Comparison of ENCODE assay signal across 21 mouse cellular contexts in the genomic region with DNA sequence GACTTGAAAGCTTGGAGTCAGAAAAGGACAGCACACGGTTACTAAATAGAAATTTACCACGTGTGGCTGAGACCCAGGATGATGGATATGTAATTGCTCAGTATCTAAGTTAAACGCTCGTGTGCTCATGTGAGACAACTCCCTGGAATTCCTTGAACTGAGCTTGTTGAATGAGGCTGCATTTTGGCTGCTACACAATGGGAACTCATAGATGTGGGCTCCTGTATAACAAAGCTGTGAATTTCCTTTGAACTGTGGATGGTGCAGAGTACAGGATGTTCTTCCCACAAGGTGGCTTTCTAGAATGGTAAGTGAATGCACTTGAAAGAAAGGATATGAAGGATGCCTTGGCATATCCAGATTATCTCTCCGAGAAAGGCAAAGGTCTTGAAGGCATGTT.
DNase-seq lines count a peak whose midpoint lies in the region; ATAC-seq and TF ChIP-seq lines count a peak whose summit lies in the region.
"Had no signal": no experiment of that assay in that cellular context is flagged by ENCODE, and none has a peak within 500 bp of the region (broad histone marks: within the 10 kb centered on the region; RNA-seq: fewer than 3 reads in every experiment).

No protein-coding gene starts in this region.

- TF ChIP-seq CTCF in forebrain, postnatal 0 days (IDR thresholded peaks at IDR 0.05; ENCODE audit: low read depth) = no peak
- TF ChIP-seq CTCF in midbrain, postnatal 0 days (IDR thresholded peaks at IDR 0.05) = no peak
- no peak for TF ChIP-seq CTCF in brain, embryonic 14.5 days (IDR thresholded peaks at IDR 0.05; ENCODE audit: borderline replicate concordance, extremely low read depth, insufficient read depth, insufficient read length)

- H3K9me3 ChIP-seq in forebrain, embryonic 13.5 days (replicated peaks) = no peaks in the 10 kb centered on the region
- no peaks in the 10 kb centered on the region for H3K9me3 ChIP-seq in forebrain, postnatal 0 days (ENCODE audit: low read length)
- no peaks in the 10 kb centered on the region for H3K9me3 ChIP-seq in midbrain, postnatal 0 days (ENCODE audit: low read length)
- H3K9me3 ChIP-seq in midbrain, embryonic 13.5 days = no peaks in the 10 kb centered on the region
- H3K9me3 ChIP-seq: embryonic facial prominence, embryonic 13.5 days; G1E; heart, embryonic 12.5 days; hindbrain, embryonic 10.5 days; intestine, embryonic 15.5 days had no signal

- no peak overlapping the region for H3K27ac ChIP-seq in forebrain, embryonic 13.5 days
- no peak overlapping the region for H3K27ac ChIP-seq in forebrain, postnatal 0 days (ENCODE audit: low read depth, low read length)
- no peak overlapping the region for H3K27ac ChIP-seq in midbrain, postnatal 0 days (ENCODE audit: low read depth, low read length)
- no peak overlapping the region for H3K27ac ChIP-seq in midbrain, embryonic 13.5 days
- H3K27ac ChIP-seq: embryonic facial prominence, embryonic 13.5 days; gastrocnemius, adult 2 months; hindbrain, embryonic 10.5 days; intestine, embryonic 15.5 days had no signal

- 0 out of 2 replicates have a peak, but pooled peaks cover 5% of the 10 kb centered on the region for H3K4me1 ChIP-seq in forebrain, embryonic 13.5 days
- H3K4me1 ChIP-seq in forebrain, postnatal 0 days (ENCODE audit: insufficient read depth) = no peaks in the 10 kb centered on the region
- H3K4me1 ChIP-seq in midbrain, postnatal 0 days (ENCODE audit: insufficient read depth, low read length) = no peaks in the 10 kb centered on the region
- H3K4me1 ChIP-seq in midbrain, embryonic 13.5 days (replicated peaks) = no peaks in the 10 kb centered on the region
- H3K4me1 ChIP-seq: embryonic facial prominence, embryonic 13.5 days; heart, embryonic 12.5 days; hindbrain, embryonic 10.5 days; intestine, embryonic 15.5 days had no signal

- H3K36me3 ChIP-seq in forebrain, embryonic 13.5 days (ENCODE audit: poor library complexity, severe bottlenecking) = no peaks in the 10 kb centered on the region
- H3K36me3 ChIP-seq in forebrain, postnatal 0 days (ENCODE audit: insufficient read depth) = no peaks in the 10 kb centered on the region
- H3K36me3 ChIP-seq in midbrain, postnatal 0 days (ENCODE audit: insufficient read depth, low read length) = no peaks in the 10 kb centered on the region
- H3K36me3 ChIP-seq in midbrain, embryonic 13.5 days = no peaks in the 10 kb centered on the region
- H3K36me3 ChIP-seq: embryonic facial prominence, embryonic 13.5 days; G1E; heart, embryonic 12.5 days; hindbrain, embryonic 10.5 days; intestine, embryonic 15.5 days had no signal

- H3K27me3 ChIP-seq in forebrain, embryonic 13.5 days = no peaks in the 10 kb centered on the region
- H3K27me3 ChIP-seq in forebrain, postnatal 0 days (ENCODE audit: insufficient read depth, low read length) = no peaks in the 10 kb centered on the region
- no peaks in the 10 kb centered on the region for H3K27me3 ChIP-seq in midbrain, postnatal 0 days (ENCODE audit: insufficient read depth, low read length)
- H3K27me3 ChIP-seq in midbrain, embryonic 13.5 days = no peaks in the 10 kb centered on the region
- H3K27me3 ChIP-seq: CH12.LX; embryonic facial prominence, embryonic 13.5 days; heart, embryonic 12.5 days; intestine, embryonic 15.5 days had no signal

- H3K9ac ChIP-seq in forebrain, embryonic 13.5 days = no peak overlapping the region
- no peak overlapping the region for H3K9ac ChIP-seq in forebrain, postnatal 0 days
- no peak overlapping the region for H3K9ac ChIP-seq in midbrain, postnatal 0 days (replicated peaks; ENCODE audit: low read length, poor library complexity, severe bottlenecking)
- H3K9ac ChIP-seq in midbrain, embryonic 13.5 days (replicated peaks) = no peak overlapping the region
- H3K9ac ChIP-seq: embryonic facial prominence, embryonic 13.5 days; heart, embryonic 12.5 days; intestine, embryonic 15.5 days had no signal

- 17% methylated on average over 5 of the region's 5 CpGs for WGBS in forebrain, embryonic 13.5 days
- WGBS in forebrain, postnatal 0 days = 18% methylated on average over 5 of the region's 5 CpGs
- WGBS in midbrain, postnatal 0 days = 45% methylated on average over 5 of the region's 5 CpGs
- 52% methylated on average over 5 of the region's 5 CpGs for WGBS in midbrain, embryonic 13.5 days

- TF ChIP-seq POLR2A in brain, embryonic 14.5 days (IDR thresholded peaks at IDR 0.05; ENCODE audit: borderline replicate concordance, extremely low read depth, insufficient read depth, insufficient read length, poor library complexity, severe bottlenecking) = no peak

- no peak overlapping the region for H3K4me2 ChIP-seq in forebrain, embryonic 13.5 days
- H3K4me2 ChIP-seq in forebrain, postnatal 0 days (ENCODE audit: low read depth) = no peak overlapping the region
- H3K4me2 ChIP-seq in midbrain, postnatal 0 days (ENCODE audit: low read depth, low read length, poor library complexity, severe bottlenecking) = no peak overlapping the region
- H3K4me2 ChIP-seq in midbrain, embryonic 13.5 days (replicated peaks) = no peak overlapping the region
- H3K4me2 ChIP-seq: embryonic facial prominence, embryonic 13.5 days; heart, embryonic 12.5 days; intestine, embryonic 15.5 days had no signal

- no peak overlapping the region for H3K4me3 ChIP-seq in forebrain, embryonic 13.5 days
- no peak overlapping the region for H3K4me3 ChIP-seq in forebrain, postnatal 0 days (ENCODE audit: low read depth, low read length)
- no peak overlapping the region for H3K4me3 ChIP-seq in midbrain, postnatal 0 days (ENCODE audit: low read depth, low read length)
- no peak overlapping the region for H3K4me3 ChIP-seq in midbrain, embryonic 13.5 days (replicated peaks)
- H3K4me3 ChIP-seq: embryonic facial prominence, embryonic 13.5 days; gastrocnemius, adult 2 months; heart, embryonic 12.5 days; hindbrain, embryonic 10.5 days; intestine, embryonic 15.5 days had no signal

- ATAC-seq in forebrain, embryonic 13.5 days = peak; percentile 48; the same call in 1 of the 2 replicates
- no peak for ATAC-seq in forebrain, postnatal 0 days
- ATAC-seq in midbrain, postnatal 0 days (ENCODE audit: low FRiP score) = no peak
- no peak for ATAC-seq in midbrain, embryonic 13.5 days
- ATAC-seq: intestine, embryonic 15.5 days had no signal

- no peak for DNase-seq in forebrain, postnatal 0 days
- peak; percentile 15 for DNase-seq in midbrain, postnatal 0 days (ENCODE audit: low spot score)
- DNase-seq in NIH3T3 (ENCODE audit: low read depth) = peak; percentile 8
- DNase-seq in brain, embryonic 14.5 days (ENCODE audit: low read depth) = peak; percentile 27
- DNase-seq in right cerebral cortex, postnatal 36 days (ENCODE audit: low spot score in 2 of 2) = no peak
- DNase-seq: adrenal gland, adult 8-10 months; adrenal gland, postnatal 36 days; cerebellum, adult 11-12 months; cerebellum, adult 9-10 months; cerebellum, postnatal 25 days; gastrocnemius, adult 2 months; gastrocnemius, postnatal 25 days; kidney, adult 2 months had no signal

Comparison
In these comparisons a context has a peak if more than half of its experiments do, and no peak if none do; other contexts are left out.
1. DNase-seq: peak in midbrain, postnatal 0 days (single experiment), NIH3T3 (single experiment) and brain, embryonic 14.5 days (single experiment); none in forebrain, postnatal 0 days (single experiment) and right cerebral cortex, postnatal 36 days (0 of 2).